26 mouse cellular contexts compared by ENCODE assay signal in the genomic region with DNA sequence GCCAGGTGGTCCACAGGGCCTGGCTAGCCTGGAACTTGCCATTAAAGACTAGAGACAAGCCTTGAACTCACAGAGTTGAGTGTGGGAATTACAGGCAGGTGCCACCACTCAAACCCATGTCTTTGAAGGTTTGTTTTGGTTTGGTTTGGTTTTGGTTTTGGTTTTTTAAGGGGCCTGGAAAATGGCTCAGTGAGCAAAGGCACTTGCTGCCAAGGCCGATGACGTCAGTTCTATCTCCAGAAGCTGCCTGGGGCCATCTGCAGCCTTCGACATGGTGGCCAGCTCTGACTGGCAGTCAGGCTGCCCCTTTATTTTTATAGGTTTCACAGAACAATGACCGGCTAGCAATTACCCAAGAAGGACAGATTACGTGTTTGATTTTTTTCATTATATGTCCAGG. TPM values are rescaled to one million over a fixed set of nuclear protein-coding genes. Genes with fewer than 3 reads are reported as not detected.
DNase-seq lines count a peak whose midpoint lies in the region; ATAC-seq and TF ChIP-seq lines count a peak whose summit lies in the region.
"Had no signal": no experiment of that assay in that cellular context is flagged by ENCODE, and none has a peak within 500 bp of the region (broad histone marks: within the 10 kb centered on the region; RNA-seq: fewer than 3 reads in every experiment).

No protein-coding gene starts in this region.

- no peak overlapping the region for H3K9ac ChIP-seq in forebrain, postnatal 0 days
- H3K9ac ChIP-seq in forebrain, embryonic 11.5 days (ENCODE audit: low read length): no peak overlapping the region
- no peak overlapping the region for H3K9ac ChIP-seq in liver, postnatal 0 days (replicated peaks)
- H3K9ac ChIP-seq: liver, embryonic 15.5 days; neural tube, embryonic 13.5 days had no signal

- peaks cover 7% of the 10 kb centered on the region for H3K4me1 ChIP-seq in forebrain, postnatal 0 days (ENCODE audit: insufficient read depth)
- no peaks in the 10 kb centered on the region for H3K4me1 ChIP-seq in forebrain, embryonic 11.5 days (replicated peaks; ENCODE audit: control insufficient read depth, insufficient read depth, low read length)
- H3K4me1 ChIP-seq in cerebellum, adult 2 months (ENCODE audit: control insufficient read depth, insufficient read depth, low read length): peaks cover 19% of the 10 kb centered on the region
- H3K4me1 ChIP-seq in liver, postnatal 0 days (ENCODE audit: insufficient read depth): peaks cover 8% of the 10 kb centered on the region

- H3K4me2 ChIP-seq in forebrain, postnatal 0 days (ENCODE audit: low read depth): no peak overlapping the region
- no peak overlapping the region for H3K4me2 ChIP-seq in forebrain, embryonic 11.5 days (ENCODE audit: low read depth, low read length, severe bottlenecking)
- H3K4me2 ChIP-seq in myocyte (ENCODE audit: low read depth): no peak overlapping the region
- no peak overlapping the region for H3K4me2 ChIP-seq in liver, postnatal 0 days (ENCODE audit: low read depth, low read length)
- H3K4me2 ChIP-seq: liver, embryonic 15.5 days; neural tube, embryonic 13.5 days had no signal

- 46% methylated on average over 5 of the region's 5 CpGs for WGBS in forebrain, postnatal 0 days
- WGBS in forebrain, embryonic 11.5 days: 78% methylated on average over 5 of the region's 5 CpGs
- 14% methylated on average over 5 of the region's 5 CpGs for WGBS in cerebellum, adult 2 months
- 88% methylated on average over 5 of the region's 5 CpGs for WGBS in liver, postnatal 0 days (ENCODE audit: insufficient replicate concordance)

- no peaks in the 10 kb centered on the region for H3K9me3 ChIP-seq in forebrain, postnatal 0 days (ENCODE audit: low read length)
- H3K9me3 ChIP-seq in forebrain, embryonic 11.5 days (ENCODE audit: control insufficient read depth, low read length): no peaks in the 10 kb centered on the region
- no peaks in the 10 kb centered on the region for H3K9me3 ChIP-seq in liver, postnatal 0 days (ENCODE audit: low read length)
- H3K9me3 ChIP-seq: heart, embryonic 10.5 days; liver, embryonic 15.5 days; neural tube, embryonic 13.5 days had no signal

- no peak for TF ChIP-seq CTCF in forebrain, postnatal 0 days (IDR thresholded peaks at IDR 0.05; ENCODE audit: low read depth)
- no peak for TF ChIP-seq CTCF in cerebellum, adult 2 months (IDR thresholded peaks at IDR 0.05; ENCODE audit: borderline replicate concordance, insufficient read depth, low read depth, low read length)
- TF ChIP-seq CTCF in liver, postnatal 0 days (IDR thresholded peaks at IDR 0.05; ENCODE audit: low read depth): no peak

- peaks cover 20% of the 10 kb centered on the region for H3K36me3 ChIP-seq in forebrain, postnatal 0 days (ENCODE audit: insufficient read depth)
- H3K36me3 ChIP-seq in forebrain, embryonic 11.5 days (ENCODE audit: control insufficient read depth, insufficient read depth, low read length): no peaks in the 10 kb centered on the region; the same call in 1 of the 2 replicates
- H3K36me3 ChIP-seq in myocyte (ENCODE audit: control insufficient read depth, insufficient read depth): peaks cover 6% of the 10 kb centered on the region
- H3K36me3 ChIP-seq in liver, postnatal 0 days (replicated peaks; ENCODE audit: insufficient read depth, low read length): peaks cover 14% of the 10 kb centered on the region; the same call in 1 of the 2 replicates

- H3K79me2 ChIP-seq in myocyte (ENCODE audit: control insufficient read depth, insufficient read depth): peaks cover 21% of the 10 kb centered on the region

- H3K27ac ChIP-seq in forebrain, postnatal 0 days (ENCODE audit: low read depth, low read length): no peak overlapping the region
- no peak overlapping the region for H3K27ac ChIP-seq in forebrain, embryonic 11.5 days (ENCODE audit: low read depth, low read length)
- peak overlapping the region; percentile 4 for H3K27ac ChIP-seq in cerebellum, adult 2 months (ENCODE audit: insufficient read depth, low read length)
- no peak overlapping the region for H3K27ac ChIP-seq in liver, postnatal 0 days (ENCODE audit: low read depth)
- H3K27ac ChIP-seq: heart, embryonic 10.5 days; liver, embryonic 15.5 days; neural tube, embryonic 13.5 days had no signal

- TF ChIP-seq EP300 in liver, postnatal 0 days (IDR thresholded peaks at IDR 0.05; ENCODE audit: low read depth): no peak

- no peak for ATAC-seq in forebrain, postnatal 0 days
- ATAC-seq in forebrain, embryonic 11.5 days (replicated peaks; ENCODE audit: low FRiP score): no peak
- ATAC-seq in liver, postnatal 0 days: no peak
- ATAC-seq: CD4-positive, CD25-positive, alpha-beta regulatory T cell, adult 4 months; hindbrain, embryonic 16.5 days had no signal

- H3ac ChIP-seq in myocyte (ENCODE audit: control insufficient read depth, insufficient read length): no peak overlapping the region

- TF ChIP-seq POLR2A in cerebellum, adult 2 months (IDR thresholded peaks at IDR 0.05; ENCODE audit: borderline replicate concordance, insufficient read depth, low read length): no peak
- no peak for TF ChIP-seq POLR2A in myocyte (IDR thresholded peaks at IDR 0.05; ENCODE audit: insufficient read length, low read depth)

- DNase-seq in forebrain, postnatal 0 days: peak; percentile 43
- no peak for DNase-seq in forebrain, embryonic 11.5 days (ENCODE audit: low spot score)
- peak; percentile 45 for DNase-seq in retina, postnatal 1 day
- DNase-seq in retina, embryonic 14.5 days (ENCODE audit: low spot score): no peak
- peak; percentile 69 to 81 for DNase-seq in cerebellum, adult 2 months
- no peak for DNase-seq in liver, postnatal 0 days
- DNase-seq in right cerebral cortex, postnatal 36 days (ENCODE audit: low spot score in 2 of 2): no peak
- DNase-seq: adrenal gland, postnatal 14 days; gastrocnemius, postnatal 10 days; kidney, adult 18-20 months; kidney, postnatal 14 days; layer of hippocampus, adult 9-11 months; lung, postnatal 10 days; right cerebral cortex, postnatal 25 days; thymus, postnatal 4 days had no signal

- H3K4me3 ChIP-seq in forebrain, postnatal 0 days (ENCODE audit: low read depth, low read length): no peak overlapping the region
- no peak overlapping the region for H3K4me3 ChIP-seq in forebrain, embryonic 11.5 days (ENCODE audit: low read depth, low read length)
- no peak overlapping the region for H3K4me3 ChIP-seq in cerebellum, adult 2 months (replicated peaks; ENCODE audit: insufficient read depth, low read depth, low read length)
- peak overlapping the region; percentile 40 for H3K4me3 ChIP-seq in myocyte
- no peak overlapping the region for H3K4me3 ChIP-seq in liver, postnatal 0 days (ENCODE audit: low read depth, low read length)
- H3K4me3 ChIP-seq: erythroblast, embryonic 14.5 days; heart, embryonic 10.5 days; liver, embryonic 15.5 days; neural tube, embryonic 13.5 days had no signal

- H3K27me3 ChIP-seq in forebrain, postnatal 0 days (ENCODE audit: insufficient read depth, low read length): no peaks in the 10 kb centered on the region
- no peaks in the 10 kb centered on the region for H3K27me3 ChIP-seq in forebrain, embryonic 11.5 days (ENCODE audit: control insufficient read depth, insufficient read depth, low read length)
- no peaks in the 10 kb centered on the region for H3K27me3 ChIP-seq in cerebellum, adult 2 months (ENCODE audit: control insufficient read depth, insufficient read depth, low read length)
- no peaks in the 10 kb centered on the region for H3K27me3 ChIP-seq in myocyte (ENCODE audit: control insufficient read depth, insufficient read depth, insufficient read length)
- no peaks in the 10 kb centered on the region for H3K27me3 ChIP-seq in liver, postnatal 0 days (ENCODE audit: insufficient read depth, low read length)
- H3K27me3 ChIP-seq: liver, embryonic 15.5 days; neural tube, embryonic 13.5 days had no signal

TF ChIP-seq in myocyte, 11 proteins besides CTCF, POLR2A, EP300 and RAD21 (continues in another document):
- no peak for TF ChIP-seq MYOG (IDR thresholded peaks at IDR 0.05; ENCODE audit: control insufficient read depth in 1 of 3, insufficient read depth in 1 of 3, insufficient read length in 2 of 3, low read depth in 2 of 3)
- TF ChIP-seq USF1 (IDR thresholded peaks at IDR 0.05; ENCODE audit: low read depth): no peak
- no peak for TF ChIP-seq TCF12 (IDR thresholded peaks at IDR 0.05; ENCODE audit: insufficient read depth, poor library complexity, severe bottlenecking)
- no peak for TF ChIP-seq POLR2AphosphoS2 (IDR thresholded peaks at IDR 0.05; ENCODE audit: insufficient read length, low read depth)
- no peak for TF ChIP-seq TCF3 (IDR thresholded peaks at IDR 0.05; ENCODE audit: insufficient read length, low read depth)

RNA-seq across cellular contexts. Expression of gene Acads, which starts 1.8 kb away (rescaled TPM):
- total RNA-seq in forebrain, postnatal 0 days (2014; rRNA removed): 11.8 and 13.9 TPM in 2 replicates
- 12.1 and 12.5 TPM in 2 replicates for polyA plus RNA-seq in forebrain, postnatal 0 days (2015; fragmentation: Nextera tagmentation; extraction: Ambion mirVana)
- polyA plus RNA-seq in forebrain, embryonic 11.5 days (2014; fragmentation: Nextera tagmentation; extraction: Ambion mirVana): 30.1 and 31.5 TPM in 2 replicates
- 14.9 and 16.1 TPM in 2 replicates for polyA plus RNA-seq in cerebellum, adult 2 months (2012; rRNA removed)
- 82.1 TPM for polyA plus RNA-seq in myocyte (2012; fragmentation: generic; extraction: Trizol)
- polyA plus RNA-seq in liver, postnatal 0 days (2015; fragmentation: Nextera tagmentation; extraction: Ambion mirVana): 87.9 and 93.4 TPM in 2 replicates

RNA-seq across cellular contexts. Expression of gene Unc119b, which starts 13.8 kb away (rescaled TPM):
- 24.7 and 27.2 TPM in 2 replicates for total RNA-seq in forebrain, postnatal 0 days (2014; rRNA removed)
- 17.4 and 20.3 TPM in 2 replicates for polyA plus RNA-seq in forebrain, postnatal 0 days (2015; fragmentation: Nextera tagmentation; extraction: Ambion mirVana)
- polyA plus RNA-seq in forebrain, embryonic 11.5 days (2014; fragmentation: Nextera tagmentation; extraction: Ambion mirVana): 81.2 and 83.3 TPM in 2 replicates
- polyA plus RNA-seq in cerebellum, adult 2 months (2012; rRNA removed): 34.0 and 36.1 TPM in 2 replicates
- 24.5 TPM for polyA plus RNA-seq in myocyte (2012; fragmentation: generic; extraction: Trizol)
- polyA plus RNA-seq in liver, postnatal 0 days (2015; fragmentation: Nextera tagmentation; extraction: Ambion mirVana): 6.9 and 8.0 TPM in 2 replicates

RNA-seq across cellular contexts. Expression of gene Gm10401, which starts 22.9 kb away (rescaled TPM):
- not detected in 2 replicates for total RNA-seq in forebrain, postnatal 0 days (2014; rRNA removed)
- 32.5 and 44.0 TPM in 2 replicates for polyA plus RNA-seq in forebrain, postnatal 0 days (2015; fragmentation: Nextera tagmentation; extraction: Ambion mirVana)
- polyA plus RNA-seq in forebrain, embryonic 11.5 days (2014; fragmentation: Nextera tagmentation; extraction: Ambion mirVana): 22.0 and 33.1 TPM in 2 replicates
- polyA plus RNA-seq in cerebellum, adult 2 months (2012; rRNA removed): not detected in 2 replicates
- 4.4 TPM for polyA plus RNA-seq in myocyte (2012; fragmentation: generic; extraction: Trizol)
- 6.0 and 6.6 TPM in 2 replicates for polyA plus RNA-seq in liver, postnatal 0 days (2015; fragmentation: Nextera tagmentation; extraction: Ambion mirVana)
- total RNA-seq: adrenal gland, postnatal 14 days; gastrocnemius, postnatal 10 days; heart, postnatal 25 days; left cerebral cortex, adult 8-10 months; megakaryocyte-erythroid progenitor cell, adult 5-6 weeks; monocyte, adult 5-6 weeks had no signal
- polyA plus RNA-seq: erythroblast, embryonic 14.5 days had no signal

RNA-seq across cellular contexts. Expression of gene Mlec, which starts 37.0 kb away (rescaled TPM):
- 49.9 and 58.6 TPM in 2 replicates for total RNA-seq in forebrain, postnatal 0 days (2014; rRNA removed)
- polyA plus RNA-seq in forebrain, postnatal 0 days (2015; fragmentation: Nextera tagmentation; extraction: Ambion mirVana): 8.4 and 15.7 TPM in 2 replicates
- 56.3 and 56.4 TPM in 2 replicates for polyA plus RNA-seq in forebrain, embryonic 11.5 days (2014; fragmentation: Nextera tagmentation; extraction: Ambion mirVana)
- polyA plus RNA-seq in cerebellum, adult 2 months (2012; rRNA removed): 66.0 and 80.2 TPM in 2 replicates
- polyA plus RNA-seq in myocyte (2012; fragmentation: generic; extraction: Trizol): 112 TPM
- polyA plus RNA-seq in liver, postnatal 0 days (2015; fragmentation: Nextera tagmentation; extraction: Ambion mirVana): 8.2 and 10.1 TPM in 2 replicates

Comparison
In these comparisons a context has a peak if more than half of its experiments do, and no peak if none do; other contexts are left out.
1. DNase-seq: peak in forebrain, postnatal 0 days (single experiment), retina, postnatal 1 day (single experiment) and cerebellum, adult 2 months (2 of 2); none in forebrain, embryonic 11.5 days (single experiment), retina, embryonic 14.5 days (single experiment), liver, postnatal 0 days (single experiment) and right cerebral cortex, postnatal 36 days (0 of 2).